18 mouse cellular contexts compared by ENCODE assay signal in genomic region chr1:165510161-165510560, GRCm38 (mm10). TPM values are rescaled to one million over a fixed set of nuclear protein-coding genes. Genes with fewer than 3 reads are reported as not detected.
DNase-seq lines count a peak whose midpoint lies in the region; ATAC-seq and TF ChIP-seq lines count a peak whose summit lies in the region.
"Had no signal": no experiment of that assay in that cellular context is flagged by ENCODE, and none has a peak within 500 bp of the region (broad histone marks: within the 10 kb centered on the region; RNA-seq: fewer than 3 reads in every experiment).

No protein-coding gene starts in this region.

- H3K27me3 ChIP-seq in heart, adult 2 months (ENCODE audit: control insufficient read depth, insufficient read depth, low read length), result no peaks in the 10 kb centered on the region
- H3K27me3 ChIP-seq in heart, embryonic 11.5 days (ENCODE audit: control insufficient read depth, insufficient read depth, low read length), result no peaks in the 10 kb centered on the region
- H3K27me3 ChIP-seq: heart, embryonic 15.5 days; liver, embryonic 12.5 days; neural tube, embryonic 15.5 days had no signal

- 0 out of 2 replicates have a peak, but pooled peaks have one; percentile 10 for TF ChIP-seq EP300 in heart, adult 2 months (IDR thresholded peaks at IDR 0.05; ENCODE audit: insufficient read depth, low read depth, low read length)

- no peak for TF ChIP-seq CTCF in heart, adult 2 months (IDR thresholded peaks at IDR 0.05)

- H3K27ac ChIP-seq in heart, adult 2 months, result no peak overlapping the region
- no peak overlapping the region for H3K27ac ChIP-seq in heart, embryonic 11.5 days (ENCODE audit: low read depth, low read length)
- H3K27ac ChIP-seq: heart, embryonic 15.5 days; hindbrain, postnatal 0 days; liver, embryonic 12.5 days; neural tube, embryonic 15.5 days had no signal

- H3K9ac ChIP-seq in heart, adult 2 months (ENCODE audit: low read depth, low read length), result no peak overlapping the region
- no peak overlapping the region for H3K9ac ChIP-seq in heart, embryonic 11.5 days (ENCODE audit: low read depth, low read length)
- H3K9ac ChIP-seq: heart, embryonic 15.5 days; liver, embryonic 12.5 days; neural tube, embryonic 15.5 days had no signal

- H3K79me2 ChIP-seq in heart, adult 2 months (replicated peaks; ENCODE audit: control insufficient read depth, insufficient read depth, low read length), result no peaks in the 10 kb centered on the region

- TF ChIP-seq POLR2A in heart, adult 2 months (IDR thresholded peaks at IDR 0.05; ENCODE audit: insufficient read depth, low read depth, low read length), result no peak

- ATAC-seq in heart, embryonic 11.5 days (replicated peaks; ENCODE audit: insufficient number of reproducible peaks, low FRiP score, low TSS enrichment), result no peak
- ATAC-seq: CD4-positive, CD25-positive, alpha-beta regulatory T cell, adult 4 months; forebrain, embryonic 16.5 days; hindbrain, postnatal 0 days; liver, embryonic 12.5 days had no signal

- peak; percentile 46 to 52 for DNase-seq in heart, adult 2 months
- DNase-seq in NIH3T3 (ENCODE audit: low read depth), result peak; percentile 66
- peak; percentile 64 for DNase-seq in adrenal gland, postnatal 10 days
- peak; percentile 22 for DNase-seq in heart, postnatal 25 days (ENCODE audit: low spot score)
- no peak for DNase-seq in right cerebral cortex, adult 18-20 months
- DNase-seq in urinary bladder, adult 18-20 months (ENCODE audit: low spot score in 2 of 2), result no peak
- DNase-seq in spleen, postnatal 36 days (ENCODE audit: low spot score in 2 of 2), result no peak
- DNase-seq: cerebellum, adult 11-12 months had no signal

- H3K4me2 ChIP-seq in heart, embryonic 11.5 days, result no peak overlapping the region
- H3K4me2 ChIP-seq: heart, embryonic 15.5 days; liver, embryonic 12.5 days; neural tube, embryonic 15.5 days had no signal

- no peaks in the 10 kb centered on the region for H3K36me3 ChIP-seq in heart, adult 2 months (ENCODE audit: control insufficient read depth, insufficient read depth, low read length)
- H3K36me3 ChIP-seq in heart, embryonic 11.5 days (ENCODE audit: control insufficient read depth, insufficient read depth, low read length), result no peaks in the 10 kb centered on the region
- H3K36me3 ChIP-seq: heart, embryonic 15.5 days; liver, embryonic 12.5 days; neural tube, embryonic 15.5 days had no signal

- H3K9me3 ChIP-seq in heart, embryonic 11.5 days (replicated peaks; ENCODE audit: control insufficient read depth, low read length), result no peaks in the 10 kb centered on the region
- H3K9me3 ChIP-seq: heart, embryonic 15.5 days; liver, embryonic 12.5 days; neural tube, embryonic 15.5 days had no signal

- intact Hi-C loops in heart, adult 2 months (cut with DNase I), result no loop called here
- intact Hi-C loops in heart, postnatal 25 days (cut with DNase I), result no loop called here

- H3K4me1 ChIP-seq in heart, adult 2 months (ENCODE audit: control insufficient read depth, insufficient read depth, low read length), result peaks cover 4% of the 10 kb centered on the region
- H3K4me1 ChIP-seq in heart, embryonic 11.5 days (ENCODE audit: control insufficient read depth, insufficient read depth, low read length), result no peaks in the 10 kb centered on the region
- H3K4me1 ChIP-seq: heart, embryonic 15.5 days; liver, embryonic 12.5 days; neural tube, embryonic 15.5 days had no signal

- H3K4me3 ChIP-seq in heart, adult 2 months, result no peak overlapping the region
- no peak overlapping the region for H3K4me3 ChIP-seq in heart, embryonic 11.5 days (ENCODE audit: low read depth, low read length)
- H3K4me3 ChIP-seq: heart, embryonic 15.5 days; liver, embryonic 12.5 days; neural tube, embryonic 15.5 days had no signal

- WGBS in heart, adult 2 months, result 33% methylated on average over 6 of the region's 6 CpGs
- WGBS in heart, embryonic 11.5 days (ENCODE audit: insufficient replicate concordance), result 80% methylated on average over 6 of the region's 6 CpGs

RNA-seq across cellular contexts. Expression of gene Adcy10, which starts 25.2 kb away (rescaled TPM):
- under 1 TPM in 1 of 2 experiments, not detected in 1; 0.05 TPM for total RNA-seq in heart, adult 2 months (2021)
- polyA plus RNA-seq in heart, adult 2 months (2012; rRNA removed), result 0.18 and 0.32 TPM in 2 replicates
- not detected in 2 replicates for polyA plus RNA-seq in heart, embryonic 11.5 days (2014; fragmentation: Nextera tagmentation; extraction: Ambion mirVana)
- under 1 TPM; 0.27 to 0.69 TPM for total RNA-seq in adrenal gland, postnatal 10 days (2021)
- total RNA-seq in heart, postnatal 25 days (2021), result under 1 TPM in 1 of 2 experiments, not detected in 1; 0.22 TPM
- total RNA-seq: midbrain, postnatal 0 days had no signal
- polyA plus RNA-seq: heart, embryonic 15.5 days; large intestine, adult 2 months; liver, embryonic 12.5 days; small intestine, adult 2 months had no signal

RNA-seq across cellular contexts. Expression of gene Mpc2, which starts 49.7 kb away (rescaled TPM):
- total RNA-seq in heart, adult 2 months (2021), result 100 to 1,000 TPM; 547 to 629 TPM
- polyA plus RNA-seq in heart, adult 2 months (2012; rRNA removed), result 253 and 315 TPM in 2 replicates
- 212 and 216 TPM in 2 replicates for polyA plus RNA-seq in heart, embryonic 11.5 days (2014; fragmentation: Nextera tagmentation; extraction: Ambion mirVana)
- 100 to 1,000 TPM; 381 to 397 TPM for total RNA-seq in adrenal gland, postnatal 10 days (2021)
- total RNA-seq in heart, postnatal 25 days (2021), result 100 to 1,000 TPM; 640 to 653 TPM

RNA-seq across cellular contexts. Expression of gene Dcaf6, which starts 49.9 kb away (rescaled TPM):
- 100 to 1,000 TPM in 1 of 2 experiments, 10 to 100 TPM in 1; 93.6 to 112 TPM for total RNA-seq in heart, adult 2 months (2021)
- polyA plus RNA-seq in heart, adult 2 months (2012; rRNA removed), result 43.3 and 69.8 TPM in 2 replicates
- 18.9 and 19.6 TPM in 2 replicates for polyA plus RNA-seq in heart, embryonic 11.5 days (2014; fragmentation: Nextera tagmentation; extraction: Ambion mirVana)
- total RNA-seq in adrenal gland, postnatal 10 days (2021), result 10 to 100 TPM; 50.5 to 57.9 TPM
- total RNA-seq in heart, postnatal 25 days (2021), result 10 to 100 TPM; 91.3 to 94.1 TPM

Comparison
In these comparisons a context has a peak if more than half of its experiments do, and no peak if none do; other contexts are left out.
1. DNase-seq: peak in heart, adult 2 months (2 of 2), NIH3T3 (single experiment), adrenal gland, postnatal 10 days (single experiment) and heart, postnatal 25 days (single experiment); none in right cerebral cortex, adult 18-20 months (single experiment), urinary bladder, adult 18-20 months (0 of 2) and spleen, postnatal 36 days (0 of 2).